Mouse (Mus musculus): ENCODE data around the gene Adarb1. TPM values are rescaled to one million over a fixed set of nuclear protein-coding genes. Genes with fewer than 3 reads are reported as not detected.

The Adarb1 gene
- polyA plus RNA-seq, 1 experiment from 2014 or later, result 4.5 TPM

- H3K9me3 ChIP-seq (ENCODE audit: control insufficient read depth, low read length), result no peaks in the 10 kb centered on the region
- H3K36me3 ChIP-seq (ENCODE audit: control insufficient read depth, insufficient read depth, low read length), result no peaks in the 10 kb centered on the region
- H3K27ac ChIP-seq (ENCODE audit: low read depth, low read length), result no peak overlapping the region
- no peak for ATAC-seq (replicated peaks; ENCODE audit: low FRiP score)
- no peak for DNase-seq (ENCODE audit: low spot score)
- no peaks in the 10 kb centered on the region; the same call in 1 of the 2 replicates for H3K4me1 ChIP-seq (replicated peaks; ENCODE audit: control insufficient read depth, insufficient read depth, low read length)
- H3K4me3 ChIP-seq (ENCODE audit: low read depth, low read length), result no peak overlapping the region
- H3K27me3 ChIP-seq (replicated peaks; ENCODE audit: control insufficient read depth, insufficient read depth, low read length), result no peaks in the 10 kb centered on the region
- H3K4me2 ChIP-seq, result no peak overlapping the region
- no peak overlapping the region for H3K9ac ChIP-seq (ENCODE audit: low read depth, low read length)
These were observed 12.7 kb upstream of the Adarb1 start for GRCm38 (mm10) chr10:77430771-77431170.

- 78% methylated on average over 5 of the region's 5 CpGs for WGBS
- DNase-seq (ENCODE audit: low spot score) (no peak), ATAC-seq (replicated peaks; ENCODE audit: low FRiP score) (no peak)
These were observed 11.9 kb upstream of the Adarb1 start for GRCm38 (mm10) chr10:77429921-77430320.

GRCm38 (mm10) chr10:77427610-77428009 lies 9.5 kb upstream of the Adarb1 start:
- H3K27me3 ChIP-seq (replicated peaks; ENCODE audit: control insufficient read depth, insufficient read depth, low read length), result no peaks in the 10 kb centered on the region
- H3K27ac ChIP-seq (ENCODE audit: low read depth, low read length), result no peak overlapping the region
- ATAC-seq (replicated peaks; ENCODE audit: low FRiP score), result no peak
- no peak overlapping the region for H3K4me3 ChIP-seq (ENCODE audit: low read depth, low read length)
- no peak overlapping the region for H3K4me2 ChIP-seq
- no peaks in the 10 kb centered on the region for H3K36me3 ChIP-seq (ENCODE audit: control insufficient read depth, insufficient read depth, low read length)
- no peaks in the 10 kb centered on the region for H3K9me3 ChIP-seq (ENCODE audit: control insufficient read depth, low read length)
- H3K9ac ChIP-seq (ENCODE audit: low read depth, low read length), result no peak overlapping the region
- DNase-seq (ENCODE audit: low spot score), result no peak
- H3K4me1 ChIP-seq (replicated peaks; ENCODE audit: control insufficient read depth, insufficient read depth, low read length), result no peaks in the 10 kb centered on the region
- 44% methylated on average over 2 of the region's 2 CpGs for whole genome bisulfite sequencing

More at GRCm38 (mm10) chr10:77429921-77430320, 11.9 kb upstream of the Adarb1 start:
- Histone ChIP-seq H3K9ac (ENCODE audit: low read depth, low read length) (no peak overlapping the region), H3K4me1 (replicated peaks; ENCODE audit: control insufficient read depth, insufficient read depth, low read length) (no peaks in the 10 kb centered on the region; the same call in 1 of the 2 replicates), H3K4me2 (no peak overlapping the region), H3K27ac (ENCODE audit: low read depth, low read length) (no peak overlapping the region), H3K4me3 (ENCODE audit: low read depth, low read length) (no peak overlapping the region), H3K9me3 (ENCODE audit: control insufficient read depth, low read length) (no peaks in the 10 kb centered on the region), H3K27me3 (replicated peaks; ENCODE audit: control insufficient read depth, insufficient read depth, low read length) (no peaks in the 10 kb centered on the region), H3K36me3 (ENCODE audit: control insufficient read depth, insufficient read depth, low read length) (no peaks in the 10 kb centered on the region)

- no peak for ATAC-seq (replicated peaks; ENCODE audit: low FRiP score)
- H3K4me1 ChIP-seq (replicated peaks; ENCODE audit: control insufficient read depth, insufficient read depth, low read length), result peaks cover 6% of the 10 kb centered on the region; the same call in 1 of the 2 replicates
- no peaks in the 10 kb centered on the region for H3K36me3 ChIP-seq (ENCODE audit: control insufficient read depth, insufficient read depth, low read length)
- H3K9ac ChIP-seq (ENCODE audit: low read depth, low read length), result no peak overlapping the region
- no peaks in the 10 kb centered on the region for H3K9me3 ChIP-seq (ENCODE audit: control insufficient read depth, low read length)
- DNase-seq (ENCODE audit: low spot score), result no peak
- H3K27me3 ChIP-seq (replicated peaks; ENCODE audit: control insufficient read depth, insufficient read depth, low read length), result peaks cover 24% of the 10 kb centered on the region
- H3K4me2 ChIP-seq, result no peak overlapping the region
- H3K4me3 ChIP-seq (ENCODE audit: low read depth, low read length), result no peak overlapping the region
- 87% methylated on average over 3 of the region's 3 CpGs for WGBS
- no peak overlapping the region for H3K27ac ChIP-seq (ENCODE audit: low read depth, low read length)
These were observed 2.1 kb upstream of the Adarb1 start for GRCm38 (mm10) chr10:77420190-77420589.

- under 1% methylated on average over 67 of the region's 70 CpGs for WGBS
- peak overlapping the region; percentile 97 for H3K4me2 ChIP-seq
- peak overlapping the region; percentile 78 for H3K4me3 ChIP-seq (ENCODE audit: low read depth, low read length)
- H3K27me3 ChIP-seq (replicated peaks; ENCODE audit: control insufficient read depth, insufficient read depth, low read length), result peaks cover 24% of the 10 kb centered on the region
- no peak overlapping the region for H3K27ac ChIP-seq (ENCODE audit: low read depth, low read length)
- H3K9ac ChIP-seq (ENCODE audit: low read depth, low read length), result peak overlapping the region; percentile 56
- H3K36me3 ChIP-seq (ENCODE audit: control insufficient read depth, insufficient read depth, low read length), result no peaks in the 10 kb centered on the region
- no peaks in the 10 kb centered on the region for H3K9me3 ChIP-seq (ENCODE audit: control insufficient read depth, low read length)
- DNase-seq (ENCODE audit: low spot score) (peak; percentile 42), ATAC-seq (replicated peaks; ENCODE audit: low FRiP score) (peak; percentile 62; the same call in 1 of the 2 replicates)
- H3K4me1 ChIP-seq (replicated peaks; ENCODE audit: control insufficient read depth, insufficient read depth, low read length), result peaks cover 9% of the 10 kb centered on the region; the same call in 1 of the 2 replicates
These were observed 599 bp downstream of the Adarb1 start for GRCm38 (mm10) chr10:77417240-77418102.

GRCm38 (mm10) chr10:77416666-77417239 lies 1.3 kb downstream of the Adarb1 start:
- peak overlapping the region; percentile 78 for H3K4me3 ChIP-seq (ENCODE audit: low read depth, low read length)
- DNase-seq (ENCODE audit: low spot score) (no peak), ATAC-seq (replicated peaks; ENCODE audit: low FRiP score) (no peak)
- no peak overlapping the region for H3K9ac ChIP-seq (ENCODE audit: low read depth, low read length)
- H3K4me2 ChIP-seq, result peak overlapping the region; percentile 97
- peaks cover 24% of the 10 kb centered on the region for H3K27me3 ChIP-seq (replicated peaks; ENCODE audit: control insufficient read depth, insufficient read depth, low read length)
- H3K9me3 ChIP-seq (ENCODE audit: control insufficient read depth, low read length), result no peaks in the 10 kb centered on the region
- H3K36me3 ChIP-seq (ENCODE audit: control insufficient read depth, insufficient read depth, low read length), result no peaks in the 10 kb centered on the region
- WGBS, result 12% methylated on average over 24 of the region's 24 CpGs
- no peak overlapping the region for H3K27ac ChIP-seq (ENCODE audit: low read depth, low read length)
- H3K4me1 ChIP-seq (replicated peaks; ENCODE audit: control insufficient read depth, insufficient read depth, low read length), result peaks cover 9% of the 10 kb centered on the region; the same call in 1 of the 2 replicates

- Histone ChIP-seq H3K9ac (ENCODE audit: low read depth, low read length) (no peak overlapping the region), H3K27ac (ENCODE audit: low read depth, low read length) (no peak overlapping the region), H3K4me3 (ENCODE audit: low read depth, low read length) (no peak overlapping the region), H3K4me2 (no peak overlapping the region), H3K9me3 (ENCODE audit: control insufficient read depth, low read length) (no peaks in the 10 kb centered on the region), H3K36me3 (ENCODE audit: control insufficient read depth, insufficient read depth, low read length) (no peaks in the 10 kb centered on the region), H3K4me1 (replicated peaks; ENCODE audit: control insufficient read depth, insufficient read depth, low read length) (peaks cover 9% of the 10 kb centered on the region; the same call in 1 of the 2 replicates), H3K27me3 (replicated peaks; ENCODE audit: control insufficient read depth, insufficient read depth, low read length) (peaks cover 24% of the 10 kb centered on the region)
- ATAC-seq (replicated peaks; ENCODE audit: low FRiP score) (no peak), DNase-seq (ENCODE audit: low spot score) (no peak)
- 83% methylated on average over 5 of the region's 5 CpGs for WGBS
These were observed 2.2 kb downstream of the Adarb1 start for GRCm38 (mm10) chr10:77415867-77416266.

- Histone ChIP-seq H3K36me3 (ENCODE audit: control insufficient read depth, insufficient read depth, low read length) (no peaks in the 10 kb centered on the region), H3K4me3 (ENCODE audit: low read depth, low read length) (no peak overlapping the region), H3K9ac (ENCODE audit: low read depth, low read length) (no peak overlapping the region), H3K4me2 (no peak overlapping the region), H3K27me3 (replicated peaks; ENCODE audit: control insufficient read depth, insufficient read depth, low read length) (peaks cover 24% of the 10 kb centered on the region), H3K4me1 (replicated peaks; ENCODE audit: control insufficient read depth, insufficient read depth, low read length) (peaks cover 9% of the 10 kb centered on the region; the same call in 1 of the 2 replicates), H3K27ac (ENCODE audit: low read depth, low read length) (no peak overlapping the region), H3K9me3 (ENCODE audit: control insufficient read depth, low read length) (no peaks in the 10 kb centered on the region)
- ATAC-seq (replicated peaks; ENCODE audit: low FRiP score) (no peak), DNase-seq (ENCODE audit: low spot score) (no peak)
- WGBS, result 44% methylated on average over 2 of the region's 2 CpGs
These were observed 4.3 kb downstream of the Adarb1 start for GRCm38 (mm10) chr10:77413791-77414190.

Data from liver, embryonic 11.5 days (tissue).